Mouse (Mus musculus): ENCODE data around the gene 2210010C04Rik.

2210010C04Rik gene

GRCm38 (mm10) chr6:41035409-41035808, at the start of gene 2210010C04Rik:
Gene 2210010C04Rik (minus strand): TSS chr6:41035509.
- CTCF ChIA-PET: no interaction called here

- CTCF ChIA-PET: no interaction called here
Observed at GRCm38 (mm10) chr6:41080121-41080520, 44.8 kb upstream of the 2210010C04Rik start.

DNA sequence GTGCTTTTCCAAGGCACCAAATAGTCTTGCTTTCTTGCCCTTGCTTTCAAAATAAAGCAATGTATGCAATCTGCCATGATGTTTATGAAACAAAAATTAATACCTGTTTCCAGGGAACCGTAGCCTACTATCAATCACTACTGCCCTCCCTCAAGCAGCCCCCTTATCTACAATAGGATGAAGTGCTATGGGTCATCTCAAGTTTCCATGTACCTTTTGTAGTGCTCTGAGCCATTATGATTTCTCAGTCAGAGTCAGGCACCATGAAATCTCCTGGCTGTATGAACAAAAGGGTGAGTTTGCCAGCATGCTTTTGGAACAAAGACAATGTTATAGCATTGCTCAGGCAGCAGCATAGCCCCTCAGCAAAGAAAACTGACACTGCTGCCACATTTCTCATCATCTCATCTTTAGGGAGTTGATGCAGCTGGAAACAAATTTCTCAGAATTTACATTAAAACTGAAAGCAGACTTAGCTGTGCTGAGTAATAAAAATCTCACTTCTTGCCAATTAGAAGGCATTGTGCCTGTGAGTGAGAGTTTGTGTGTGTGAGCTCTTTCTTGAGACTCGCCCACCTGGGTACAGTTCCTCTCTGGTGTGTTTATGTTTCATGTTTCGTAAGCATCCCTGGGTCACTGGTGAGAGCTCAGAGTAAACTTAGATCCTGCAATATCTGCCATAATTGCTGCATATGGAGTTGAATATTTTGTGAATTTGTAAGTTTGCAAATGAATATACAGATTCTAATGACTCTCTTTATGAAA, 43.4 kb upstream of the 2210010C04Rik start:
- CTCF ChIA-PET: interaction anchor here (0.6 kb wide), 1 partner anchor 177 kb away, joined by 3 read pairs; no protein-coding TSS in a partner anchor

DNA sequence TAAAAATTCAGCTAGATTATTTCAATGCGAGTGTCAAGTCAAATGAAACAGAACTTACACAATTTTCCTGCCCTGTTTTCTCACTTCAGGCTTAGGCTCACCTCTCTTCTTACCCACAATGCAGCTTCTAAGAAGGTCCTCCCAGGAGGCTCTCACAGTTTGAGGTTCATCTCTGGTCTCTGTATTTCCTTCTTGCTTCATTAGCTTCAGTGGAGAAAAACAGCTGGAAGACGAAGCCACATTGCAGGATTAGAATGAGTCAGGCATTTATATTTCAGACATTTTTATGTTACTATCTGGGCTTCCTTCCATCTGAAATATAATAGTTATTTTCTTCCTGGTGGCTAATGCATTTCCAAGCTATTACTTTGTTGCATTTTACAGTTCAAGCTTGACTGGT, 40.4 kb upstream of the 2210010C04Rik start:
- CTCF ChIA-PET: interaction anchor here (0.8 kb wide), 1 partner anchor 10 kb away, joined by 3 read pairs; no protein-coding TSS in a partner anchor

DNA sequence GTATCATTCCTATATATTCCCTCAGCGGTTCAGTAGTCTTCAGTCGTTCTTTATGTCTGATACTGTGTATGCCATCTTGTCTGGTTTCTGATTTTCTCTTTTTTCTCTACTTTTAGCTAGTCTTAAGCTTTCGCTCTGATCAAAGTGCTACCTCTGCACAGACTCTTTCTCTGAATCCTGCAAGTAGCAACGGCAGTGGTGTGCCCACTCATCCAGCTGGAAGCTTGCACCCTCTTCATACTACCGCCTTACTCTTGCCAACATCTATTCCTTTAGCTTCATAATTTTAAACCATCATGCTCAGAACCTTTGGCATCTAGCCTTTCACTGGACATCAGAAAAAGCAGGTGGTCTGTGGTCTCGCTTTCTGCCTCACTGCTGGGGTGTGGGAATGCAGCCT, 28.0 kb upstream of the 2210010C04Rik start:
- CTCF ChIA-PET: no interaction called here

- CTCF ChIA-PET: no interaction called here
Observed at GRCm38 (mm10) chr6:41062746-41063145, 27.4 kb upstream of the 2210010C04Rik start.

DNA sequence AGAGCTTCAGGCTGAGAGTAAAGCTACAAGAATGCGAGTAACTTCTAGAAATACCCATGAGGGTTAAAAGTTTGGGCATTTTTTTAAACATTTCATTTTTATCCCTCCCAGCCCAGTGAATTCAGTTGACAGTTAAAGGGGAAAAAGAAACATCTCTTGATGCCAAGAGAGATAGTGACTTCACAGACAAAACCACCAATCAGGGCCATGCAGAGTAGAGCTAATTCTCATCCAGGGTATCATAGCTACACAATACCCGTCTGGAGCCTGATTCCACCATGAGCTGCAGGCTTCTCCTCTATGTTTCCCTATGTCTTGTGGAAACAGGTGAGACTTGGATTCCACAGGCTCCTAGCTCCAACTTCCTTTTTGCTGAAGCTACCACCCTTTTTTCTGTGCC, 26.8 kb upstream of the 2210010C04Rik start:
- CTCF ChIA-PET: no interaction called here

DNA sequence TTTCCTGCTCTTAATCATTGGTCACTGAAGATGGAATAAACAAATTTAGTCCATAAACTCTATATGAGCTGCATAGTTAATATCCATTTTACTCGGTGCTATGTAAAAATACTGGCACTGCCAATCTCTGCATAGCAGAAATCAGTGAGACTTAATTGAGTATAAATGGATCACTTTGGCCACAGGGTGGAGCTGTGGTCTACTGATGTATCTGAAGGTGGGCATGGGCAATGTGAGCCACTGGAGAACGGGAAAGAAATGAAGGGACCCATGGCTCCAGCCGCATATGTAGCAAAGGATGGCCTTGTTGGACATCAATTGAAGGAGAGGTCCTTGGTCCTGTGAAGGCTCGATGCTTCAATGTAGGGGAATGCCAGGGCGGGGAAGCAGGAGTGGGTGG, 25.8 kb upstream of the 2210010C04Rik start:
- CTCF ChIA-PET: interaction anchor here (0.7 kb wide), 1 partner anchor 47 kb away, joined by 6 read pairs; no protein-coding TSS in a partner anchor

DNA sequence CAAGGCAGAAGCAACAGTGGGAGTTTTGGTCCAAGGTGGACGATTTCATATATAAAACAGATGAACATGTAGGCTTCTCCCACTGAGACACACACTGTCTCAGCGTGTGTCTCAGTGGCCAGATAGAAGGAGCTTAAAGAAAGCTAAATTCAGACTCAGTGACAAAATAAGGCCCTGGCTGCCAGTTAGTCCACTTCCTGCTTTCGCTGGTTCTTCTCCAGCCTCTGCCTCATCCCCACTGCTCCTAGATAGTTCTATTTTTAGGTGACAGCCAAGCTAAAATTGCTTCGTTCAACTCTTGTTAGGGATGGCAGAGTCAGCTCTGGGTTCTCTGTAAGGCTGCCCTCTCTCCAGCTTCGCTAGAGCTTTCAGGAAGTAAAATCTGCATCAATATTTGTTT, 22.3 kb upstream of the 2210010C04Rik start:
- CTCF ChIA-PET: interaction anchor here (0.5 kb wide), 1 partner anchor 1999 kb away, joined by 3 read pairs; no protein-coding TSS in a partner anchor

DNA sequence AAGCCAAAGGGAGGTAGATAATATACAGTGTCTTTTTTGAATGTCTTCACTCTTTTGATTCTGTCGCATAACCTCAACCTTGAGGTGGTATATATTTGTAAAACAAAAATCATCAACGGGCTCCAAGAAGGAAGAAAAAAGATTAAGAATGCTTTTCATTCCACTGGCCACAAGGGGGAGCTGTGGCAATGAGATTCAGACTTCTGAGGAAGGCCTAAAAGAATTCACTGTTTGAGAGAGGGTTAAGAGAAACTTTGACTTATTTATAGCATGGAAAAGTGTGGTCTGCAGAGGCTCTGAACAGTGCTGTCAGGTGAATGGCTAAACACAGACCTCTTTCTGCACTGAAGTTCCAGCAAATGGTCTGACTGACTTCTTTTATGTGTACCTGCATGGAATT, 20.3 kb upstream of the 2210010C04Rik start:
- CTCF ChIA-PET: no interaction called here

GRCm38 (mm10) chr6:41054379-41054778, 19.1 kb upstream of the 2210010C04Rik start:
- CTCF ChIA-PET: interaction anchor here (0.7 kb wide), 1 partner anchor 1527 kb away, joined by 5 read pairs; no protein-coding TSS in a partner anchor

GRCm38 (mm10) chr6:41051824-41052223, 16.5 kb upstream of the 2210010C04Rik start:
- CTCF ChIA-PET: no interaction called here

DNA sequence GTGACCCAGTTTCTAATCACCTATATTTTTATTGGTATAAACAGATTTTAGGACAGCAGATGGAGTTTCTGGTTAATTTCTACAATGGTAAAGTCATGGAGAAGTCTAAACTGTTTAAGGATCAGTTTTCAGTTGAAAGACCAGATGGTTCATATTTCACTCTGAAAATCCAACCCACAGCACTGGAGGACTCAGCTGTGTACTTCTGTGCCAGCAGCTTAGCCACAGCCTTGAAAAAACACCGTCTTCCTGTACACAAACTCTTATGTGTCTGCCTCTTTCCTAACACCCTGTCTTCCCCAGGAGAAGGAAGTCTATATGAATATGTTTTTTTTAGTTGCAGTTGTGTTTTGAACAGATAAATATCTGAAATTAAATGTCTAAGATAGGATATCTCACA, 13.3 kb upstream of the 2210010C04Rik start:
- CTCF ChIA-PET: no interaction called here

DNA sequence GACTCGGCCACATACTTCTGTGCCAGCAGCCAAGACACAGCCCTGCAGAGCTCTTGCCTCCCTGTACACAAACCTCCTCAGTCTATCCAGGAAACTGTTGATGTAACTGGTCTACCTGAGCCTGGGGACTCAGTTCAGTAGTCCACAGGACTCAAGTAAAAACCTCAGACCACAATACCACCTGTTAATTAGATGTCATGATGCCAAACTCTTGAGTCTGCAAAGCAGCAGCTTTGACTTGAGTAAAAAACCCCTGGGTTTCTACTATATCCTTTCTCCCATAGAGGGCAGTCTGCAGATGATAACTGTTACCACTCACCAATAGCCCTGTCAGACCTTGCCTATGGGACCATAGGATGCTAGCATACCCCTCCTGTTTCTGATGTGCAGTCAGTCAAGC, 12.7 kb upstream of the 2210010C04Rik start:
- CTCF ChIA-PET: no interaction called here

DNA sequence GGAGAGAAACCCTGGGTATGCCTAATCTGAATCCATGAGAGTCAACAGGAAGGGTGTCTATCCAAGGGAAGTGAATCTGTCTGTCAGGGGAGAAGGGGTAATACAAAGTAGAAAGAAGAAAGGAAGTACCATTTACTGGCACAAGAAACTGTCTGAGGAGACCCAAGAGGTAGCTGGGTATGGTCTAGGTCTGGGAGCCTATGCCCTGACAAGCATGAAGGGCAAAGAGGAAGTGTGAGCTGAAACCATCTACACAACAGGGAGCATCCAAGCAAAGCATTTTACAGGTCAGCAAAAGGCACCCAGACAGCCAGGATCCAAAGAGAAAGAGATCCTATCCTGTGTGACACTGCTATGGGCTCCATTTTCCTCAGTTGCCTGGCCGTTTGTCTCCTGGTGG, 11.9 kb upstream of the 2210010C04Rik start:
- CTCF ChIA-PET: no interaction called here

- CTCF ChIA-PET: no interaction called here
Observed at GRCm38 (mm10) chr6:41046553-41046952, 11.2 kb upstream of the 2210010C04Rik start.

- CTCF ChIA-PET: no interaction called here
Observed at GRCm38 (mm10) chr6:41044753-41045152, 9.4 kb upstream of the 2210010C04Rik start.

DNA sequence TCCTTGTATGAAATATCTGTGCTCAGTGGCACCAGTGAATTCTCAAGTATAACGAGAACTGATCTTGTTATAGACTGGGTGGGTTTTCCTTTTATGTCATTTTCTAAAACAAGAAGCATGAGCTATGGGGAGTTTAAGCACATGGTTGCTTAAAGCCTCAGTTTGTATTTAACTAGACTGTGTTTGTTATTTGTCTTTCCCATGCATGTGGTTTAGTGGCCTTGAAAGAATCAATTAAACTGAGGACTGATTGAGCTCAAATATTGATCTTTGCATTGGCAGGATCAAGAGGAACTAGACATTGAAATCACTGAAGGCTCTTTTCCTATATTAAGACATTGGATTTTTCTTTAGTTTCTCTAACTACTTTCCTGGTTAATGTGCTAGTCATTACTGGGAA, 9.0 kb upstream of the 2210010C04Rik start:
- CTCF ChIA-PET: no interaction called here

GRCm38 (mm10) chr6:41032802-41033201, 2.5 kb downstream of the 2210010C04Rik start:
- CTCF ChIA-PET: no interaction called here

GRCm38 (mm10) chr6:41032231-41032630, 3.1 kb downstream of the 2210010C04Rik start:
- CTCF ChIA-PET: no interaction called here

- CTCF ChIA-PET: no interaction called here
Observed at GRCm38 (mm10) chr6:41030821-41031220, 4.5 kb downstream of the 2210010C04Rik start.

GRCm38 (mm10) chr6:41027053-41027452, 8.3 kb downstream of the 2210010C04Rik start:
- CTCF ChIA-PET: no interaction called here

DNA sequence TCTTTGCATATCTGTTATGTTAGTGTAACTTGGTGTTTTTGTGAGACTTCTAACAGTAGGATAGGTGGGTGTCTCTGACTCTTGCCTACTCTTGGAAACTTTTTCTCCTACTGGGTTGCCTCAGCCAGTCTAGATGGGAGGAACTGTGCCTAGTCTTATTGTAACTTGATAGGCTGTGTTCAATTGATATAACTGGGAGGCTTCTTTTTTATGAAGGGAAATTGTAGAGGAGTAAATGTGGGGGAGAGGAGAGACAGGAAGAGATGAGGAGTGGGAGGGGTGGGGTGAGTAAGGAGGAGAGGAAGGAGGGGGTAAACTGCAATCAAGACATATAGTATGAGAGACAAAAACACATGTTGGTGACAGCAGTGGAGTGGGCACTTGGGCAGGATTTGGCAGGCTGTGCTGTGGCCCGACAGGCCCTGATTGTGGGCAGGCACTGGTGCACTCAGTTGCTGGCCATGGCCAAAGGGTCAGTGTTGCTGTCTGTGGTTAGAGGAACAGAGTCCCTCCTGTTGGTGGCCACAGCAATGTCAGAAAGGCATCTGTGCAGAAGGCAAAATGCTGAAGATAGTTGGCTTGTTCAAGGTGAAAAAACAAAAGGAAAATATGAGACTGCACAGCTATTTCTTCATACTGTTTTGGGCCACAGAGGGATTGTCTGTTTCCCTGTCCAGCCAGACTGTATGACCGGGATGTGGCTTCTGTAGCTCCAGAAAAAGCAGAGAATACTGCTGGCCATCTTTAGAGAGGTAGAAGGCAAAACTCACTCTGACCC, 9.2 kb downstream of the 2210010C04Rik start:
- CTCF ChIA-PET: no interaction called here
